Mouse (Mus musculus): ENCODE measurements around the gene Ankub1.

DNA sequence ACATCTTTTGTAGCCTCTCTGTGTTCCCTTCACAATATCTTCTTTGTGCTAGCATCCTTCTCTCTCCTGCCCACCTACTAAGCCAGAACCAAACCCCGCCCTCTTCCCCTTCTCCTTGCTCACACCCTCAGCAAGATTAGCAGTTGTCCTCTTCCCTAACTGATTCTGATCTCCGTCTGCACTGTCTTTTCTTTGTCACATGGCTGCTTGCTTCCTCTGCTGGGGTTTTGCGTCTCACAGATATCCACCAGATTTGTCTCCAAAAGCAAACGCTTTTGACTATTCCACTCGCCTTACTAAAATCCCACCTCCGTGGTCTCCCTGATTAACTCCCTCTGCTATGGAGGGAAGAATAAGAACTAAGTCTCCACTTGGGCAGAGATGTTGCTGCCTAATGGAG lies 34.0 kb downstream of the Ankub1 start:
- TF ChIP-seq GATA1 (IDR thresholded peaks at IDR 0.05; ENCODE audit: borderline replicate concordance, low read length) = no peak
- no peak for TF ChIP-seq FLI1 (IDR thresholded peaks at IDR 0.05; ENCODE audit: low read length)

Measured in megakaryocyte, embryonic 14.5 days (primary cell).